Mouse (Mus musculus) C2C12 (cell line): Measurements from ENCODE around the gene Cdk14. TPM values are rescaled to one million over a fixed set of nuclear protein-coding genes. Genes with fewer than 3 reads are reported as not detected.

Source experiments
- H3K27me3 ChIP-seq: one replicate; pipeline ENCODE4 v1.6.1; 2011; ENCODE audit not compliant: control insufficient read depth, insufficient read depth, insufficient read length
- H3K36me3 ChIP-seq: one replicate; pipeline ENCODE4 v1.6.1; 2011; ENCODE audit not compliant: control insufficient read depth, insufficient read depth
- H3K4me3 ChIP-seq: one replicate; pipeline ENCODE4 v1.5.1; 2011; ENCODE audit warnings: mild to moderate bottlenecking, control low read depth; ENCODE audit not compliant: poor library complexity, insufficient read depth, severe bottlenecking
- H3K79me2 ChIP-seq: one replicate; pipeline ENCODE4 v1.6.1; 2011; ENCODE audit not compliant: control insufficient read depth, insufficient read depth
- H3K79me3 ChIP-seq: one replicate; pipeline ENCODE4 v1.6.1; 2011; ENCODE audit warnings: low read depth, control low read depth
- H3ac ChIP-seq: one replicate; pipeline ENCODE3; 2011; ENCODE audit warnings: low read depth; ENCODE audit not compliant: control insufficient read depth, insufficient read length
- CEBPB ChIP-seq: IDR thresholded peaks from one replicate; pipeline ENCODE4 v1.6.1; 2011; ENCODE audit warnings: low read depth, mild to moderate bottlenecking, control low read depth, moderate library complexity
- CTCF ChIP-seq: IDR thresholded peaks from one replicate; pipeline ENCODE4 v1.5.1; 2011; ENCODE audit not compliant: control insufficient read depth, insufficient read depth, insufficient read length
- FOSL1 ChIP-seq: IDR thresholded peaks from one replicate; pipeline ENCODE4 v1.8.0; 2011; ENCODE audit warnings: mild to moderate bottlenecking, low read length; ENCODE audit not compliant: poor library complexity, insufficient read depth, severe bottlenecking
- MAX ChIP-seq: IDR thresholded peaks from one replicate; pipeline ENCODE4 v1.6.1; 2011; ENCODE audit warnings: mild to moderate bottlenecking, control low read depth
- MYOD1 ChIP-seq: IDR thresholded peaks from one replicate; pipeline ENCODE4 v1.6.1; 2011; ENCODE audit warnings: low read depth; ENCODE audit not compliant: control insufficient read depth, insufficient read length
- MYOG ChIP-seq: IDR thresholded peaks from one replicate; pipeline ENCODE4 v1.6.1; 2011; ENCODE audit not compliant: control insufficient read depth, insufficient read length; ENCODE audit errors: extremely low read depth
- USF1 ChIP-seq: IDR thresholded peaks from one replicate; pipeline ENCODE4 v1.6.1; 2011; ENCODE audit warnings: low read depth, mild to moderate bottlenecking, control low read depth, moderate library complexity
- long read RNA-seq, 2 experiments: library from polyadenylated mRNA; unstranded; transcript quantifications; one replicate each; pipeline ENCODE4 v2.0.0; 2019 to 2020
- polyA plus RNA-seq: library from polyadenylated mRNA; unstranded; fragments of >200 nt; fragmentation: generic; extraction: Trizol; gene quantifications from one replicate; pipeline ENCODE4 v1.2.1, GENCODE M21; 2012; ENCODE audit warnings: missing spikeins

The Cdk14 gene
- polyA plus RNA-seq: 15.9 TPM
- long read RNA-seq, experiment 1, full-length matches to known transcripts: 3 of 13 reads
- long read RNA-seq, experiment 1, partial matches to known transcripts: 2 of 13 reads
- long read RNA-seq, experiment 1, other reads (novel, unspliced or antisense): 8 of 13 reads
- long read RNA-seq, experiment 2, full-length matches to known transcripts: 94 of 123 reads
- long read RNA-seq, experiment 2, partial matches to known transcripts: 4 of 123 reads
- long read RNA-seq, experiment 2, other reads (novel, unspliced or antisense): 25 of 123 reads

DNA sequence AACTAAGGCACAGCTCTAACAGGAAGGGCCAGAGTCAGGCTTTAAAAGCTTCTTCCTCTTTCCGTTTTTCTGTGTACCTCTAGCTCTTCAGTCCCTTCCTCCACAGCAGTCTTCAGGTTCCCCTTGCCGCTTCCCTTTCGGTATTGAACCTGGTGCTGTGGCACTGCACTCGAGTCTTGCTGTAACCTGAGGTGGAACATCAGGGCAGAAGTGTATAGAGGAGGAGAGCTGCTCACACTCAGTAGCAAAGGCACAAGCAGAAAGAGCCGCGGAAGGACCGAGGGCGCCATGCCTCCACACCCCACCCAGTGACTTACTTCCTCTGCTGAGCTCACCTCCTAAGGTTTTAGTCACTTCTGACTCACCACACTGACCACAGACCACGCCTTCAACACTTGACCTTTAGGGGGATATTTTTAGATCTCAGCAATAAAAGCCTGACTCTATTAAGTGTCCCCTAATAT, at the start of gene Cdk14:
TSS of gene Cdk14 (minus strand) at position 321 of the 464 bp plus-strand sequence.
- Histone ChIP-seq H3K36me3 (no peaks in the 10 kb centered on the region), H3K27me3 (no peaks in the 10 kb centered on the region), H3K4me3 (peak within 1 kb of the TSS; percentile 30), H3K79me2 (no peaks in the 10 kb centered on the region), H3K79me3 (no peaks in the 10 kb centered on the region), H3ac (peak within 1 kb of the TSS; percentile 89)
- peak; percentile 73 for TF ChIP-seq MAX
- TF ChIP-seq FOSL1: peak; percentile 87
- TF ChIP-seq MYOD1: no peak

DNA sequence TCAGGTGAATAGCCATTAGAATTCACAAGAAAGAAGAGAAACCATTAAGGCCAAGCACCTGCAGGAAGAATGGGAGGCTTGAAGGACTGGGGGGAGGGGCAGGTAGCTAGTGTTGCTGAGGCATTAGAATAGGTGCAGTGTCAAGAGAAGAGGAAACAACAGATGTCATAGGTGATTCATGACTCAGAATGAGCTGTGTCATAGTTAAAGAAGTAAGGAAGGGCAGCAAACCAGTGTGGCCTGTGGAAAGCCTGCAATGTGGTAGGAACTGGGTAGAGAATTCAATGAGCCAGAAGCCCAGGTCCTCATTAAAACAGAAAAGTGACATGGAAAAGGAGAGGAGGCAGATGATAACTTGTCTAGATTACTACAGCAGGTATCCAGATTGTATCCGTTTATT, 45.1 kb upstream of the Cdk14 start:
- Histone ChIP-seq H3K79me3 (no peaks in the 10 kb centered on the region), H3ac (no peak overlapping the region), H3K79me2 (no peaks in the 10 kb centered on the region), H3K36me3 (no peaks in the 10 kb centered on the region), H3K27me3 (no peaks in the 10 kb centered on the region), H3K4me3 (no peak overlapping the region)
- TF ChIP-seq USF1 (no peak), MYOD1 (no peak), CTCF (no peak), FOSL1 (no peak), MYOG (no peak), CEBPB (no peak), MAX (no peak)

DNA sequence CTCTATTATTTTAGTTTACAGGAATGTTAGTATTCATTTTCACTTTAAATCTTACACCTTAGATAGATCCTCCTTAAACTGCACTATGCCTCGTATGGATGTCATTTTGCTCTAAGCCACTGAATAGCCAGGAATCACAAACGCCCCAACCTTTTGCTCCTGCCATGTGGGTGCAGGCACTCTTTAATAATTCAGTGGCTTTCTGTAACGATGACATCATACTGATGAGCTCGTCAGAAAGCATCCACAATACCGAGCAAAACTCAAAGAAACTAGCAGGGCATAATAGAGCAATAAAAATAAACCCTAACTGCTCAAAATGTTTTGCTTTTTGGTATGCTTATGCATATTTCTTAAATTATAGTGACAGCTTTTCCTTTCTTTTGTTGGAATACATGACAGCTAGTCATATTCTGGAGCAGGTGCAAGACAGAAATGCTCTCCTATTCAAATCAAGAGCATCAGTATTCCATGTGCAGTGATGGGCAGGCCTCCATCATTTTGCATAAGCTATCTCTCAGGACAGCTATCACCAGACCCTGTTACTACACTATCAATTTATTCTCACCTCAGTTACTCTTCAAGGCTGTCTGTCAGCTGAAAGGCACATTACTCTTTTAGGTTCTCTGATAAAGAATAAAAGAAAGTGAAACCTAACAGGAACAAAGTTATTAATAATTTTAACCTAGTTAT, 11.8 kb upstream of the Cdk14 start:
- TF ChIP-seq MYOG: no peak
- TF ChIP-seq CEBPB: no peak
- TF ChIP-seq CTCF: no peak
- TF ChIP-seq USF1: no peak
- TF ChIP-seq FOSL1: no peak
- no peak for TF ChIP-seq MYOD1
- TF ChIP-seq MAX: no peak
- no peak overlapping the region for H3ac ChIP-seq
- H3K36me3 ChIP-seq: no peaks in the 10 kb centered on the region
- H3K79me3 ChIP-seq: no peaks in the 10 kb centered on the region
- H3K4me3 ChIP-seq: no peak overlapping the region
- no peaks in the 10 kb centered on the region for H3K27me3 ChIP-seq
- H3K79me2 ChIP-seq: no peaks in the 10 kb centered on the region

DNA sequence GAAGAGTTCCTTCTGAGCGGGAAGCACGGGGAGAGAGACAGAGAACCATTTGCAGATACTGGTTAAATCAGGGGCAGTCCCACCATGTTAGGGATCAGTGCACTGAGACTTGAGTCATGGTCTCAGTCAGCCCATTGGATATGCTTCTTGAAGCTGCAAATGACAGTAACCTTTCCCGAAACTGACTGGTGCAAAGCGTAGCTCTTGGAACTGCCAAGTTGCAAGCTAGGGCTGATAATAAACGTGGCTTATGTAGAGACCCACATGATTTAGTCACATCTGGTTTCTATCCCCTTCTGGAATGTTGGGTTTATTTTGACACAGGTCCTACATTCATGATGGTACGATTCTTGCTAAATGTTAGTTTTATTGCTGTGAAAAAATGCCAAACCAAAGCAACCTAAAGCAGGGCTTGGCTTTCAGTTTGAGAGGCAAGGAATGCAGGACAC, 3.6 kb upstream of the Cdk14 start:
- H3ac ChIP-seq: no peak overlapping the region
- H3K36me3 ChIP-seq: no peaks in the 10 kb centered on the region
- TF ChIP-seq USF1 (no peak), CEBPB (no peak), MYOG (no peak), MAX (no peak), FOSL1 (no peak), CTCF (no peak), MYOD1 (no peak)
- no peaks in the 10 kb centered on the region for H3K79me3 ChIP-seq
- H3K79me2 ChIP-seq: no peaks in the 10 kb centered on the region
- no peaks in the 10 kb centered on the region for H3K27me3 ChIP-seq
- no peak overlapping the region for H3K4me3 ChIP-seq

DNA sequence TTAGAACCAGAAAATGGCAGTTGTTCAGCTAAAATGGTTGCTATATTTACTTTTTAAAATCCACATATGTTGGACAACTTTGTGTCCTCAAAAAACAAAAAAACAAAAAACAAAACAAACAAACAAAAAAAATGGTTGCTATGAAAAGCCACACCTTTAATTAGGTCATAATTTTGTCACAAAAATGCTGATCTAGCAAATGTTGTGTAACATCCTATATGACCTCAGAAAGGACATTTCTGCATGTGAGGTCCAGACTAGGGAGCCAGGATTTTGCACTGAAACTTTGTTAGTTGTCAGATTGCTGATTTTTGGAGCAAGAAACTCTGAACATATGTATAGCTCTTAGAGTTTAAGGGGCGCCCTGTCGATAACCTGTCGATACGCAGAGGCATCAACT, 3.0 kb upstream of the Cdk14 start:
- TF ChIP-seq MAX: no peak
- TF ChIP-seq MYOG: no peak
- no peak for TF ChIP-seq MYOD1
- TF ChIP-seq CEBPB: no peak
- TF ChIP-seq USF1: no peak
- no peak for TF ChIP-seq FOSL1
- no peak for TF ChIP-seq CTCF
- Histone ChIP-seq H3K27me3 (no peaks in the 10 kb centered on the region), H3K79me2 (no peaks in the 10 kb centered on the region), H3K79me3 (no peaks in the 10 kb centered on the region), H3K36me3 (no peaks in the 10 kb centered on the region), H3ac (no peak overlapping the region), H3K4me3 (no peak overlapping the region)
